Mouse (Mus musculus) left cerebral cortex, adult 8-10 months (tissue): ENCODE results near the gene Maml3. TPM values are rescaled to one million over a fixed set of nuclear protein-coding genes. Genes with fewer than 3 reads are reported as not detected.

Experiments used
- DNase-seq, 2 experiments: peaks; one replicate each; pipeline ENCODE4 v3.0.0; 2022; ENCODE audit warnings: low spot score in 2 of 2
- total RNA-seq, 4 experiments: library from RNA; stranded (reverse); gene quantifications; 2 replicates each; pipeline ENCODE4 v1.2.4; 2022

Gene Maml3
- total RNA-seq, result 1 to 10 TPM; 6.7 to 8.3 (median 7.1) TPM

DNA sequence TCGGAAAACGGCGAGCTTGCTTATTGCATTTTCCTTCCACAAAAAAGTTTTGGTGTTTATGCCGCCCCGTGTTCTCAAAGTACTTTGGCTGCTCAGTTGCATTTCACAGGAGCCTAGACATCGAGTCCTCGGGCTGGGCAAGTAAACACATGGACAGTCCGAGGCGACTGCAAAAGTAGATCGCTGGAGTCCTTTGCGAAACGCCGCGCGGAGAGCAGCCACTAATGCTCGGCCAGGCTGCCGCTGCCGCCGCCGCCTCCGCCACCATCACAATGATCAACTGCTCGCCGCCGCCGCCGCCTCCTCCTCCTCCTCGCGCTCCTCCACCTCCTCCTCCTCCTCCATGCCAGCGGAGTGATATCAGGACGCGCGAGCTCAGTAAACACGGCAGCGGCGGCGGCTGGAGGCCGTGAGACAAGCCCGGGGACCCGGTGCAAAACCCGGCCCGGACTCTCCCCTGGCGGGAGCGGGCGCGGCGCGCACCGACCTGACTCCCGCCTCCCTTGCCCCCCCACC lies at the start of gene Maml3:
Gene Maml3 (minus strand): TSS at position 441 of the 516 bp plus-strand sequence.
- DNase-seq, result peak; percentile 54 to 78

DNA sequence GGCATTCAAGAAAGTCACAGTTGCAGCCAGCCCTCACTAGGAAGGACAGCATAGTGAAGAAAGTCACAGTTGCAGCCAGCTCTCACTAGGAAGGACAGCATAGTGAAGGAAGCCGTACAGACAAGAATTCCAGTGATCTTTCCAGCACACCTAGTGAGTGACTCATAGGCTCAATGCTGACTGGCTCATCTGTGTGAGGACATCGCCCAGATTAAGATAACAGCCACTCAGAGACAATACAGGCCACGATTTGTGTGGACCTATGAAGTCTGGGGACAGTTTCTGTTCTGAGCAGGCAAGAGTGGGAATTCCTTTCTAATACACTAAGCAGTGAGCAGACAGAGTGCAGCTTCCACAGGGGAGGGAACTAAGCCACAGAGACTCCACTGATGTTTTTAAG lies 46.3 kb upstream of the Maml3 start:
- no peak for DNase-seq

DNA sequence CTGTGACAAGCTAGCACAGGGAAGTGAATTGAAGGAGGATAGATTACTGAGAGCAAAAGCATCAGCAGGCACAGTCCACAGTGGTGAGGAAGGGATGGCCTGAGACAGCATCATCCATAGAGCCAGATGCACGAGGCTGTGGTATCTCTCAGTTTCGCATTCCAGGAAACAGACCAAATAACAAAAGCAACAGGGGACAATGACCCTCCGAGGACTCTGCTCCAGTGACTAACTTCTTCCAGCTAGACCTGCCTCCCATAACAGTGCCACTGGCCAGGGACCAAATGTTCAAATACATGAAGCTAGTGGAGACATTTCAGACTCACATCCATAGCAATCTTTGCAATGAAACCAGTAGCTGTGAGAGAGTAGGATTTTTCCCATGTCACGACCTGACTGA lies 43.4 kb upstream of the Maml3 start:
- DNase-seq, result no peak

DNA sequence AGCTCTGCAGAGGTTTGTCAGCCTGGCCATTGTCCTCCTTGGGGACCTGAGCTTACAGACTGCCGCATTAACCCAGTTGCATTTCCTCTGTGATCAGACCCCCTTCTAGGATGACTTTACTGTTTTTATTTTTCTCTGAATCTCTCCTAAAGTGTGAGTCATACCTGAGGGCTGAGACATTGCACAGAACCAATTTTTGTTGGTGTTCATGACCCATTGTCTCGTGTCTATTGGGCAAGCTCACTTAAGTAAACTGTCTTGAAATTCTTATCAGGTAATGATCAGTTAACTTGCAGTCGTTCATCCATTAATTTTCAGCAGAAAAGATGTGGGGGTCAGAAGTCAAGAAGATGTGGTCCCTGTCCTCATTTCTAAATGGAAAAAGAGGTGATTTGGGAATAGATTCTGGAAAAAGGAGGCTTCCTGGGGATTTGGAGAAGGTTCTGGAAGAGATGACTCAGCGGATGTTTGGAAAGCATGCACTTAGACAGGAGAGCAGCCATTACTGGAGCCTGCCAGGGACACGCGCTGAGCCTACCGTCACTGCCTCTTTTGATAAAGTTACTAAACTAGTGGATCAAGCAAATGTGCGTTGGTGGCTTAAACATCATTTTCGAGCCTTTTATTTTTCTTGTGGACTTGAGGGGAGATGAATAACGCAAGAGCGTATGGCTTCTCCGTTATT lies 40.0 kb upstream of the Maml3 start:
- no peak for DNase-seq

DNA sequence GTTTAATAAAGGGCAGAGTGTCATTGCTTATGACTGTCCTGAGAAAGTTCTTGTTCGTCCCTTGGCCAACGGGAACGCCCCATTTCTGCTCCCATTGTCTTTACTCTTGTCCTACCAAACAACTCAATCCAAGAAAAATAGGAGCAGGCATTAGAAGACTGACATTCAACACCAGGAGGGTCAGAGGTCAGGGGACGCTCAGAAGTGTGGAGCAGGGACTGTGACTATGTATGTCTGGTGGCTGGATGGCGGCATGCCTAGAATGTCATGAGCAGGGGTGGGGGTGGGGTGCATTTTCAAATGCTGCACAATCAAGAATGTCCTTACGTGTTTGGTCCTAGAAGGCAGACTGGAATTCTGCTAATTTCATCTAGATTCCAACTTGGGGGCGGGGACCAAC lies 38.1 kb upstream of the Maml3 start:
- no peak for DNase-seq

DNA sequence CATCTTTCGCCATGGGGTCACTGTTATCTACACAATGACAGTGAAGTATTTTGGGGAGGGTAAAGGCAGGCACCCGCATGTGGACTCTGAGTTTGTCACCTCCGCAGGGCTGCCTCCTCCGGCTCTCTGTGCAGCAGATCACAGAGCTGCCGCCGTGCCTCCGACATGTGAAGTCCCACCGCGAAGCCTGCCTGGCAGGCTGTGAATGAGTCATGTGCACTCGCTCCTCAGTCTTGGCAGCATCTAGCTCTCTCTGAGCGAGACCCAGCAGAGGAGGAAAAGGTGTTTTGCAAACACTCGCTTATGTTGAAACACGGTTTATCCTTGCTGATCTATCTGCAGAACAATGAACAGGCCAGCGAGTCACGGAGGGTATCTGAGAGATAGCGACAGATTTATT lies 35.3 kb upstream of the Maml3 start:
- DNase-seq, result peak; percentile 30 to 85

DNA sequence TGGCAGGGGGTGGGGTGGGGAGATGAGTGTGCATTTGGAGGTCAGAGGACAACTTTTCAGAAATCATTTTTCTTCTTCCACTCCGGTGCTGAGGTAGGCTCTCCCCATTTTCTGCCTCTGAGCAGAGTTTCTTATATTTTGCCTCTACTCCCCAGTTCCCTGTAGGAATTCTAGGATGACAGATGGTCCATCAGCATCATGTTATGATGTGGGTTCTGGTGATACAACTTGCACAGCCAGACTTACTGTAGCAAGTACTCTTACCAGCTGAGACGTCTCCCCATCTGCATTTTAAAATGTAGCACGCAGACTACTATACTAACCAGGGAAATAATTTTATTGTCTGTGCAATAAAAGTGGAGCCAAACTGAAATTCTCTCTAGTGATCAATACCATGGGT lies 20.5 kb upstream of the Maml3 start:
- DNase-seq, result no peak

DNA sequence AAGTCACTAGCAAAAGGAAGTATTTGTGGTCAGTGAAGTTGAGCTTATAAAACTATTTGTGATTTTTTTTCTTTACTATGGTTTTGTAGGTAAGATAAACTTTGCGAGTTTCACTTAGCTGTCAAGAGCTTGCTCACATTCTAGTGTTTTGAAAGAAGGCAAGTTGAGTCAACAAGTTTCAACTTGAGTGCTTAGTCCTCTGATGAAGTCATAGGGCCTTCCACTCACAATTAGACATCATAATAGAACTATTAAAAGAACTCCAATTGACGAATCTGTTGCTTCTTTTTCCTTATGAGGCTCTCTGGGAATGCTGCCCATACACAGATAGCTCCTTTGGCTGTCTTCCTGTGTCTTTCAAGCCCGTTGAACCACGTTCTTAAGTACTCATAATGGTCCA lies 16.0 kb upstream of the Maml3 start:
- DNase-seq, result no peak

DNA sequence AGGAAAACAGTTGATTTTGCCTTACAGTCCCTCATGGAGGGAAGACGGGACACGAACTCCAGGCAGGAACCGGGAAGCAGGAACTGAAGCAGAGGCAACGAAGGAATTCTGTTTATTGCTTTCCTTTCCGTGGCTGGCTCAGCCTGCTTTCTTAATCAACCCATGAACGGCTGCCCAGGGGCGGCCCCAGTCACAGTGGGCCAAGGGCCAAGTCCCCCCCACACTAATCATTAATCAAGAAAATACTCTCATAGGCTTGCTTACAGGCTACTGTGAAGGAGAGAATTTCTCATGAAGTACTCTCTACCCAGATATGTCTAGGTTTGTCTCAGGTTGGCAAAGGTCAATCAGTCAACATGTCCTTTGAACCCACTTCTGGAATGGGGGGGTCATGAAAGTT lies 14.3 kb upstream of the Maml3 start:
- no peak for DNase-seq

DNA sequence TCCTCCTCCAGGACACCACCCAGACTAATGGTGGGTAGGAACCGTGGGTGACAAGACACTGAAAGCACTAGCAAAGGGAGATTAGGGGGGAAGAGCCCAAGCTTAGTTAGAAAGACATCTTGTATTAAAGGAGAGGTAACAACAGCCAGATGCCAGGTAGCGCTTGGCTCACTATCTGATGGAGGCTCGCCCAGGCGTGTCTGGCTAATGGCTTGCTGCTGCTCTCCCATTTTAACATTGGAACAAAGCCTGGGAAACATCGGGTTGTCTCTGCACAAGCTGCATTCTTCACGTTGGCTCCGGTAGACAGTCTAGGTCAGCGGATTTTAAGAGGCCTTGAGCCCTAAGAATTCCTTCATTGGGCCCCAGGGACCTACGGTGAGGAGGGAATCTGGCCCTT lies 10.5 kb upstream of the Maml3 start:
- DNase-seq, result no peak

DNA sequence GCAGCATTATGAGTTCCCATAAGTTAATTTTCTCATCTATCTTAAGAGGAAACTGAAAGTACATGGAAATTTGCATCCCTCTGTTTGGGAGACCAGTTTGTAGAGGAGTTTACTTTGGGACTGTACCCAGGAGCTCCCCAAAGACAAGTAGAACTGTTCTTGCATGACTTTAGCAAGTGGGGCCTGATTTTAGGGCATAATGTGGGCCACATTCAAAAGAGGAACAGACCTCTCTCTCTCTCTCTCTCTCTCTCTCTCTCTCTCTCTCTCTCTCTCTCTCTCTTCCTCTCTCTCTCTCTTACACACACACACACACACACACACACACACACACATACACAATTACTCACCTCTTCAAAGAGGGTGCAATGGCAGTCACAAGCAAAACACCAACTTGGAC lies 3.2 kb upstream of the Maml3 start:
- DNase-seq, result no peak

DNA sequence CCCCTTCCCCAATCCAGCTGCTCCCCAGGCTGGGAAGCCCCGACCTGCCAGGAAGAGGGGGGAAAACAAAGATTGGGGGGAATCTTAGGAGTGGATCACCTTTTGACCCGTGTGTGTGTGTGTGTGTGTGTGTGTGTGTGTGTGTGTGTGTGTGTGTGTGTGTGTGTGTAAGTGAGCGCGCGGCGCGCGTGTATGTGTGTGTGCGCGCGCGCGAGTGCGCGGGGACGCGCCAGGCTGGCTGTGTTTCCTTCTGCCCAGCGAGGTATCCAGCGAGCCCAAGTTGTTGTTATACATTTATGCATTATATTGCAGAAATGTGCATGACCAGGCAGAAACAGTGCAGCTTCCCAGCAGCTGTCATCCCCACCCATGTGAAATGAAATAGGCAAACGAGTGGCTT lies 280 bp upstream of the Maml3 start:
- no peak for DNase-seq

DNA sequence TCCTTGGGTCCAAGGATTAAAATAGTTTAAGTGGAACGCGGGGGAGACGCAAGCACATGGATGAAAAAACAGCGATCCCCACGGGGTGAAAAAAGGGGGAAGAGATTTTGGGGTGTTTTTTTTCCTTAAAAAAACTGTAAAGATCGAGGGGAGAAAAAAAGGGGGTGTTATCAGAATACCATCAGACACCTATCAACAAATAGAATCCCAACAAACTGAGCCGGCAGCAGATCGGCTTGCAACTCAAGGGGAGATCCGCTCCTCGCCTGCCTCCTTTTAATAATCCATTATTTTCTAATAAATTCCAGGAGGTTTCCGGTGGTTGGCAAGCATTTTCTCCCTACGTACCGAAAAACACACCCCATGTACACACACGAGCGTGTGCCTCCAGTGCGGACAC lies 668 bp downstream of the Maml3 start:
- DNase-seq, result no peak

DNA sequence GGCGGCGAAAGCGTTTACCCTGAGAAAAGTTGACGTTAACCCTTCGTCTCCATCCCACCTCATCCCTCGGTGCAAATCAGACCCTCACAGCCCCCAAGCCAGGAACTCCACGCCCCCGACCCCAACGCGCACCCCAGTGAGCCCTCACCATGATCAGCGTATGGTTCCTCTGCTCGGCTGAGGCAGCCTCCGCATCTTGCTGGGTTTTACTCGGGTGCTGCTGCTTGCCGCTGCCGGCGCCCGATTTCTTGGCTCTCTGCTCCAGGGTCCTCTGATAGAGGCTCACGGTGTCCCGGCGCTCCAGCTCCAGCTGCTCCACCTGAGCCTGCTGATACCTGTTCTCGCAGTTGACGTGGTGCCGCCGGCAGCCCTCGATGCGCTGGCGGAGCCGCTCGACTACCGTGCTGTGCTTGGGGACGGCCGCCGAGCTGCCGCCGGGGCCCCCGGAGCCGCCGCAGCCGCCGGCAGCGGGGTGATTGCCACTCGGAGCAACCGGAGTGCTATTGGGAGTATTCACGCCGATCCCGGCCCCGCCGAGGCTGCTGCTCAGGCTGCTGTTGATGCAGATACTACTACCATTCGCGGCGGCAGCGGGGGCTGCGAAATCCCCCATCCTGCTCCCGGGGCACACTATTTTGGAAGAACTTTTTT lies 1.2 kb downstream of the Maml3 start:
- peak; percentile 28 to 51 for DNase-seq

DNA sequence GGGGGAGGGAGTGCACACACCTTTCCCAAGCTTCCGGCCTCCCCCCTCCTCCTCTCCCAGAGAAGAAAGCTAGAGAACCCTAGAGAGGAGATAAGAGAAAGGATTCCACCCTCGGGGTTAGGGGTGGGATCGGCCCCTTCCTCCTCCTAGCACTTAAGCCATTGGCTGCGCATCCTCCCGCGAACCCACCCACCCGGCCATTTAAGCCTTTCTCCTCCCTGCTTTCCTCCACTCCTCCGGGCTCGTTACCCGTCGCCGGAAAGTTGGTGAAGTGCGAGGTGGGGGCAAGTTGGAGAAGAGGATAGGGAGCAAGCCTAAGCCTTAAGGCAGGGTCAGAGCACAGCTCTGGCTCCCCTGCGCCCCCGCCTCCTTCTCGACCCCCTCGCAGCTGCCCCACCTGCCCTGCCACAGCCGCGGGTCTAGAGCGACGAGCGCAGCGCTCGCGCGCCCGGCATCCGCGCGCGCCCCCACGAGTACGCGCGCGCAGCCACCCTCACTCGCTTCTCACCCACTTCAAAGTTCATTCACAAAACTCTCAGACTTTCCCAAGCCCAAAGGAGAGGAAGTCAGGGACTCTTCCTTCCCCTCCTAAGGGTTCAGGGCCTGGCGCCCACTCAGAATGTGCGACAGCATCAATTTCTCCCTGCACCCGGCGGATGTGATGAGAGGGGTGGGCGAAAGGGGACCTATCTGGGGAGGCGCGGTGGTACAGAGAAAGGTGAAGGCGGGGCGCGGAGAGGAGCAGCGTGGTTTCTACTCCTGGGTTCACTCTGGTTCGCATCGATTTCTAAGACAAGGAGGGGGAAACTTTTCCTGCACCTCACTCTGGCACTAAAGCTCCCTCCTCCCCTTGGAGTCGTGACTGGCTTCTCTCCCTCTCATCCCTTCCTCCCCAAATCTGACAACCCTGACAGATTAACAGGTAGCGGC lies 2.0 kb downstream of the Maml3 start:
- peak; percentile 56 to 62 for DNase-seq

DNA sequence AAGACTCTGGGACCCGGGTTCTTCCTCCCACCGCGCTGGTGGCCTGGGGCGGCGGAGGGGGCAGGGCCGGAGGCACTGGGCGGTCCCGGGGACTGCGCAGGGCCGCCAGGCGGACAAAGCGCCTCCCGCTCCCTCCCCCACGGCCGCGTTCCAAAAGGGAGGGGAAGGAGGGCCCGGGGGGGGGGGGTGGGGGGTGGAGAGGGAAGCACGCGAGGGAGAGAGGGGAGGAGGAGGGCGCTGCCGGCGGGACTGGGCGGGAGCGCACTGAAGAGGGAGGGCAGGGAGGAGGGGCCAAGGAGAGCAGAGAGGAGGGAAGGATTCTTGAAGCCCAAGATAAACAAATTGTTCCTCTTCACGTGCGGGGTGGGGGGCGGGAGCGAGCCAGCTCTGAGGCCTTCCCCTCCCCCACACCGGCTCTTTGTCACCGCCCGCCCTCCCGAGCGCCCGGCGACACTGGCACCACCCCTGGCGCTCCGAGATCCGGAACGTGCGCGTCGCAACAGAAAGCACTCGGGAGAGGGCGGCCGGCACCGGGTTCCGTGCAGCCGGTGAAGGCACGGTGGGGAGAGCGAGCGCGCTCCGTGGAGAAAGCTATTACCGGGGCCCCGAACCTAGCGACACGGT lies 2.8 kb downstream of the Maml3 start:
- peak; percentile 49 to 68 for DNase-seq

DNA sequence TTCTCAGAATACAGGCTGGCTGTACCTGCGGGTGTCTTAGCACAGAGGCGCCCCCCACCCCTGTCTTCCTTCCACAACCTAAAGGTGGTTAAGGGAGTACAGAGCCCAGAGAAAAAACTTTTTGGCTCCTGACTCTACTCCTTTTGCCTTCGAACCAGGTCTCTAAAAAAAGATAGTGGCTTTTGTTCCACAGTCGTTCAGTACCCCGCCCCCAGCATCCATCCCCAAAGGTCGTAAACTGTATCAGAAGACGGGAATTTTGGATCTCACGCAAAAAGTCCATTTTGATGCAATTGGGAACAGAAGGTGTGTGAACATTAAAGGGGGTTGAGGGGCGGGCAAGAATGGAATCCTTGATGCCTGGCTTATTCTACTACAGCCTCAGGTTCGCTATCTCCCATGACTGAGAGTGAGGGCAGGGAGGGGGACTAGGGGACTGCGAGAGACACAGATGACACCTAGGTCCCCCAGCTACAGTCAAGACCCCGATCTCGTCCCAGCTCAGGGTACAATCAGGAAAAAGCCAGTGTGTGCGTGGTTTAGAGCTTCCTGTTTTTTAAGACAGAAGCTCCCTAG lies 3.4 kb downstream of the Maml3 start:
- no peak for DNase-seq

DNA sequence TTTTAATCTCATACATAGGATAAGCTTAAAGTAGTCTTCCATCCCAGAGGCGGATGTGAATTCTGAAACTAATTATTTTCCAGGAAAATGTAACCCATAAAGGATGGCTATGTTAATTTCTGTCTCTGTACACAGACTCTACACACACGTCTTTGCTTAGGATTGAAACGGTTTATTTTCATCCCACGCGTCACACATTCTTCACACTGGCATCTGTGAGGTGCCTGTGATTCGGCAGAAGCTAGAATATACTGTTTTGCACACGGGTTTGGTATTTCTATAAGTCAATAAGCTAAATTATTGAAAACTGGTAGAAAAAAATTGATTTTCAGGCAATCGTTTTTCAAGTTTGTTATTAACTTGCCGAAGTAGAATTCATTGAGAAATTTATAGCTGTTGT lies 4.0 kb downstream of the Maml3 start:
- peak in 1 of 2 experiments; percentile 46 for DNase-seq

DNA sequence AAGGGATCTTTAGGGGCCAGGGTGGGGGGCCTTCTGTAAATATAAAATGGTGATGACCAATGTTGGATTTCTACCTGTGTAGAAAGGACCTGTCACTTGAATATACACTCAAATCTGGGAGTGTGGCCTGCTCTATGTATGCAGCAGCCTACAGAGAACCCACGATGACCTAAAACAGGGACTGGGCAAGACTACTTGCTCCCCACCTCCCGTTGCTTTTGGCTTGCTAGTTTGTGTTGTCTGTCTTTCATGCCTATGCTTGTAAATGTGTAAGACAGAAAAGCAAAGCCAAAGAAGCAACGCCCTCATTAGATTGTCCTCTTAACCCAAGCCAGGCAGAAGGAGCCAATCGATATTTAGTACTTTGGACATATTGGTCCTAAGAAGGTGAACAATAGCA lies 4.6 kb downstream of the Maml3 start:
- DNase-seq, result no peak

DNA sequence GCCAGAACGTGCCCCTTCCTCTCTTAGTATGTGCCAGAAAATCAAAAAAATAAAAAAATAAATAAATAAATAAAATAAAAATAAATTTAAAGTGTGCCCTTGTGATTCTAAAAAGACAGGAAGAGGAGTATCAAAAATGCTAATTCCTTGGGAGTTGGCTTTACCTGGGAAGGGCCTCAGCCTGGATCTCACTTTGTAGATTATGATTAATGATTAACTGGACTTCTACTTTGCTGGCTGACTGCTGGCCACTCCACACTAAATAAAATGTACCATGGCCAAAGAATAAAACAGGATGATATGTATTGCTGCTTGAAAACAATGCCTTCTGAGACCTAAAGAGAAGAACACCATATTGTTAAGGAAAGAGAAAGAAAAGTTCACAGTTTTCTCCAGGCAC lies 5.6 kb downstream of the Maml3 start:
- no peak for DNase-seq

DNA sequence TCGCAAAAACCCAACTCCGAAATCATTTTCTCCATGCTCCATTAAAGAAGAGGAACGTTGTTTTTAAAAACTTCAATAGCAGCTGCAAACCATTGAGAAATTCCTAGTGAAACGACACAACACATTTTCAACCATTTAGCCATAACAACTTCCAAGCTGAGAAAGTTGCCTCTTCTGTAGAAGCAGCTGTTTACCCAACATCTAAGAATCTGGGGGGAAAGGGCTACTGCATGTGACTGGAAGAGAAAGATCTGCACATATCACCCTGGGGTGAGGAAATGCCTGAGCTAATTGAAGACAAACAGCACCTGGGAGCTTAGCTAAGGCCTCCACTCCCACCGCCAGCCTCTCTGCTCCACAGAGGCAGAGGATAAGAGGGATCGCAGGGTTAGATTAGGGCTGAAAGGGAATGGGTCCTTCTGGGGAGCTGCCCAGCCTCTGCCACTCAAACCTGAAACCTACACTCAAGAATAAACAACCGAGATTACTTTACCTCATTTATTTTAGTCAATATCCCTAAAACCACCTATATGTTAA lies 13.5 kb downstream of the Maml3 start:
- no peak for DNase-seq
